In genomic region chr3:146498989-146499388, GRCm38 (mm10) we compare ENCODE assay signal across 8 mouse cellular contexts. TPM values are rescaled to one million over a fixed set of nuclear protein-coding genes. Genes with fewer than 3 reads are reported as not detected.
DNase-seq lines count a peak whose midpoint lies in the region; ATAC-seq and TF ChIP-seq lines count a peak whose summit lies in the region.

No protein-coding gene starts in this region.

- peaks cover 8% of the 10 kb centered on the region; the same call in 1 of the 2 replicates for H3K27me3 ChIP-seq in cerebellum, adult 2 months (ENCODE audit: control insufficient read depth, insufficient read depth, low read length)
- H3K27me3 ChIP-seq in erythroblast, embryonic 14.5 days (ENCODE audit: control insufficient read depth): no peaks in the 10 kb centered on the region
- no peaks in the 10 kb centered on the region for H3K27me3 ChIP-seq in limb, embryonic 15.5 days

- WGBS in cerebellum, adult 2 months: 5% methylated on average over 13 of the region's 13 CpGs
- 3% methylated on average over 13 of the region's 13 CpGs for WGBS in limb, embryonic 15.5 days

- no peak for TF ChIP-seq POLR2A in cerebellum, adult 2 months (IDR thresholded peaks at IDR 0.05; ENCODE audit: borderline replicate concordance, insufficient read depth, low read length)

- H3K4me2 ChIP-seq in limb, embryonic 15.5 days: peak overlapping the region; percentile 47

- peak overlapping the region; percentile 34 for H3K4me3 ChIP-seq in cerebellum, adult 2 months (replicated peaks; ENCODE audit: insufficient read depth, low read depth, low read length)
- H3K4me3 ChIP-seq in erythroblast, embryonic 14.5 days (replicated peaks): peak overlapping the region; percentile 93
- H3K4me3 ChIP-seq in limb, embryonic 15.5 days: peak overlapping the region; percentile 86

- peaks cover 26% of the 10 kb centered on the region for H3K36me3 ChIP-seq in erythroblast, embryonic 14.5 days (ENCODE audit: control insufficient read depth)
- H3K36me3 ChIP-seq in limb, embryonic 15.5 days: peaks cover 9% of the 10 kb centered on the region; the same call in 1 of the 2 replicates

- no peak for ATAC-seq in cerebellum, adult (ENCODE audit: insufficient number of reproducible peaks, low FRiP score, low TSS enrichment)
- ATAC-seq in limb, embryonic 15.5 days (ENCODE audit: insufficient number of reproducible peaks, low FRiP score, low TSS enrichment, low read depth): no peak

- peak overlapping the region; percentile 90 for H3K9ac ChIP-seq in limb, embryonic 15.5 days

- no peaks in the 10 kb centered on the region for H3K9me3 ChIP-seq in erythroblast, embryonic 14.5 days (ENCODE audit: control insufficient read depth, low read length)
- H3K9me3 ChIP-seq in limb, embryonic 15.5 days: no peaks in the 10 kb centered on the region

- H3K27ac ChIP-seq in cerebellum, adult 2 months (ENCODE audit: insufficient read depth, low read length): no peak overlapping the region
- peak overlapping the region; percentile 97 for H3K27ac ChIP-seq in limb, embryonic 15.5 days

- DNase-seq in cerebellum, adult 2 months: peak in 1 of 2 experiments; percentile 5
- peak; percentile 55 for DNase-seq in 3T3-L1 (ENCODE audit: low read depth, low spot score)
- DNase-seq in frontal cortex, postnatal 25 days (ENCODE audit: low spot score in 2 of 2): no peak
- DNase-seq in thymus, postnatal 14 days: no peak
- DNase-seq in left cerebral cortex, adult 9 months (ENCODE audit: low spot score in 2 of 2): no peak

- TF ChIP-seq CTCF in cerebellum, adult 2 months (IDR thresholded peaks at IDR 0.05; ENCODE audit: borderline replicate concordance, insufficient read depth, low read depth, low read length): no peak

- no peaks in the 10 kb centered on the region for H3K4me1 ChIP-seq in cerebellum, adult 2 months (ENCODE audit: control insufficient read depth, insufficient read depth, low read length)
- peaks cover 37% of the 10 kb centered on the region for H3K4me1 ChIP-seq in erythroblast, embryonic 14.5 days (ENCODE audit: control insufficient read depth)
- H3K4me1 ChIP-seq in limb, embryonic 15.5 days: peaks cover 14% of the 10 kb centered on the region

RNA-seq across cellular contexts. Expression of gene Spata1, which starts 0.6 kb away (rescaled TPM):
- 2.6 and 2.7 TPM in 2 replicates for polyA plus RNA-seq in cerebellum, adult 2 months (2012; rRNA removed)
- 0.03 TPM in 1 of 2 replicates, not detected in the other for polyA plus RNA-seq in erythroblast, embryonic 14.5 days (2012)
- 4.2 and 4.7 TPM in 2 replicates for polyA plus RNA-seq in limb, embryonic 15.5 days (2015; fragmentation: Nextera tagmentation; extraction: Ambion mirVana)

RNA-seq across cellular contexts. Expression of gene Gng5, which starts 0.6 kb away (rescaled TPM):
- polyA plus RNA-seq in cerebellum, adult 2 months (2012; rRNA removed): 90.7 and 93.9 TPM in 2 replicates
- 20.4 and 22.7 TPM in 2 replicates for polyA plus RNA-seq in erythroblast, embryonic 14.5 days (2012)
- 729 and 820 TPM in 2 replicates for polyA plus RNA-seq in limb, embryonic 15.5 days (2015; fragmentation: Nextera tagmentation; extraction: Ambion mirVana)

RNA-seq across cellular contexts. Expression of gene Rpf1, which starts 22.2 kb away (rescaled TPM):
- 19.6 and 20.6 TPM in 2 replicates for polyA plus RNA-seq in cerebellum, adult 2 months (2012; rRNA removed)
- 2.1 and 2.5 TPM in 2 replicates for polyA plus RNA-seq in erythroblast, embryonic 14.5 days (2012)
- 43.2 and 44.9 TPM in 2 replicates for polyA plus RNA-seq in limb, embryonic 15.5 days (2015; fragmentation: Nextera tagmentation; extraction: Ambion mirVana)

RNA-seq across cellular contexts. Expression of gene Ctbs, which starts 49.4 kb away (rescaled TPM):
- polyA plus RNA-seq in cerebellum, adult 2 months (2012; rRNA removed): 2.7 and 3.0 TPM in 2 replicates
- polyA plus RNA-seq in erythroblast, embryonic 14.5 days (2012): 0.36 and 0.53 TPM in 2 replicates
- polyA plus RNA-seq in limb, embryonic 15.5 days (2015; fragmentation: Nextera tagmentation; extraction: Ambion mirVana): 10.1 and 10.4 TPM in 2 replicates

Comparison
In these comparisons a context has a peak if more than half of its experiments do, and no peak if none do; other contexts are left out.
1. H3K4me3 ChIP-seq: peak in every context shown above with its lines; median percentile 93 in erythroblast, embryonic 14.5 days; 86 in limb, embryonic 15.5 days; 34 in cerebellum, adult 2 months.